Mouse (Mus musculus) left cerebral cortex, adult 6 months (tissue): ENCODE measurements around the gene Bmf. TPM values are rescaled to one million over a fixed set of nuclear protein-coding genes. Genes with fewer than 3 reads are reported as not detected.

ENCODE experiments used
- long read RNA-seq, 2 experiments: library from polyadenylated mRNA; unstranded; transcript quantifications; one replicate each; pipeline ENCODE4 v2.0.0; 2019 to 2020
- polyA plus RNA-seq: library from polyadenylated mRNA; unstranded; fragments of <200 nt; fragmentation: Nextera tagmentation; gene quantifications from 2 replicates; pipeline ENCODE4 v1.2.3, GENCODE M21; 2021

Bmf gene
- 0.69 and 0.70 TPM in 2 replicates for polyA plus RNA-seq
- long read RNA-seq, experiment 1: 0 reads
- long read RNA-seq, experiment 2, partial matches to known transcripts: 1 of 2 reads
- long read RNA-seq, experiment 2, other reads (novel, unspliced or antisense): 1 of 2 reads

GRCm38 (mm10) chr2:118549507-118550473 is at the start of gene Bmf:
Bmf (minus strand) TSS chr2:118549687.

GRCm38 (mm10) chr2:118597673-118598568 is 48.4 kb upstream of the Bmf start, which contains the start of gene Bub1b:
Bub1b (plus strand) TSS chr2:118598211.

DNA sequence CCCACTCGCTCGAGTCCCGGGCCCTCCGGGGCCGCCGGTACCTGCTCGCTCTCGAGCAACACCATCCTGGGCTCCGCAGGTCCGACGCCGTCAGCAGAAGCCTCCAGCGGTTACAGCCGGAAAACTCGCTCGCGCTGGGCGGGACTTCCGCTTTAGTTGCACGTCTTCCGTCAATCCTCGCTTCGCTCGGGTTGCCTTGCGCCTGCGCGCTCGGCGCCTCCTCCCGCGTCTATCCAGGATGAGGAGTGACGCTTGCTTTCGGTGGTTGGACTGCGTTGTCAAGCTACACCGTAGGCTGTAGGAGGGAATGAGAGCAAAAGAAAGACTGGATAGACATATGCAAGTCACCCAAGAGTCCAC is 70.0 kb downstream of the Bmf start, which contains the start of gene Srp14:
Srp14 (minus strand) TSS at position 162 of the 360 bp plus-strand sequence.

Other genes with a start within 250 kb of the Bmf start
- 4.6 and 4.7 TPM in 2 replicates for gene Gpr176, start 176.3 kb downstream of the Bmf start, polyA plus RNA-seq
- 2.8 TPM in 2 replicates for gene Eif2ak4, start 161.1 kb downstream of the Bmf start, polyA plus RNA-seq
- 478 and 487 TPM in 2 replicates for gene Srp14, start 70.0 kb downstream of the Bmf start, polyA plus RNA-seq
- 0.28 and 0.49 TPM in 2 replicates for gene Bub1b, start 48.5 kb upstream of the Bmf start, polyA plus RNA-seq
- gene Pak6, start 113.6 kb upstream of the Bmf start, polyA plus RNA-seq: 23.3 and 25.5 TPM in 2 replicates
- 5.6 and 7.1 TPM in 2 replicates for gene Ankrd63, start 154.3 kb upstream of the Bmf start, polyA plus RNA-seq
- gene Plcb2, start 178.8 kb upstream of the Bmf start, polyA plus RNA-seq: 1.9 and 2.2 TPM in 2 replicates
- 46.4 and 71.6 TPM in 2 replicates for gene Inafm2, start 196.1 kb upstream of the Bmf start, polyA plus RNA-seq
- 0.24 and 0.29 TPM in 2 replicates for gene Ccdc9b, start 213.0 kb upstream of the Bmf start, polyA plus RNA-seq
- not detected in 2 replicates for gene Phgr1, start 223.1 kb upstream of the Bmf start, polyA plus RNA-seq
- gene Disp2, start 230.0 kb upstream of the Bmf start, polyA plus RNA-seq: 111 and 146 TPM in 2 replicates